Mouse (Mus musculus): Measurements from ENCODE around the gene Lrba. TPM values are rescaled to one million over a fixed set of nuclear protein-coding genes. Genes with fewer than 3 reads are reported as not detected.
A peak's percentile ranks its signal among the peaks of the same experiment; 100 is the strongest.

Gene Lrba
- polyA plus RNA-seq, 1 experiment from 2014 or later, result 6.0 TPM

DNA sequence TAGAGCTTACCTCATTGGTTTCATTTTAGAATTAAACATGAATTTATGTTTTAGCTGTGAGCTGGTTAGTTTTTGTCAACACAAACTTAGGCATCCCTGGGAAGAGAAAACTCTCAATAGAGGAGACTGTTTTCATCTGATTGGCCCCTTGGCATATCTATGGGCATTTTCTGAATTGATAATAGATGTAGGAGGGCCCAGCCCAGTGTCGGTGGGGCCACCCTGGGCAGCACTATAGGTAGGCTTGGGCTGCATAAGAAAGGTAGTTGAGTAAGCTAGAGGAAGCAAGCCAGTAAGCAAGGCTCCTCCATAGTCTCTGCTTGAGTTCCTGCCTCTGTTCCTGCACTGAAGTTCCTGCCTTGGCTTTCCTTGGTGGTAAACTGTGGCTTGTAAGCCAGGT is 26.7 kb downstream of the Lrba start:
- no peaks in the 10 kb centered on the region for H3K27me3 ChIP-seq (ENCODE audit: insufficient read depth, low read length)
- H3K36me3 ChIP-seq (ENCODE audit: insufficient read depth, low read length), result no peaks in the 10 kb centered on the region
- ATAC-seq (ENCODE audit: low FRiP score, low TSS enrichment), result no peak
- no peak overlapping the region for H3K9ac ChIP-seq (replicated peaks; ENCODE audit: low read length)
- H3K4me1 ChIP-seq (ENCODE audit: insufficient read depth, low read length), result no peaks in the 10 kb centered on the region
- H3K4me3 ChIP-seq (ENCODE audit: low read length), result no peak overlapping the region
- no peak overlapping the region for H3K4me2 ChIP-seq (replicated peaks; ENCODE audit: low read depth, low read length)
- no peak overlapping the region for H3K27ac ChIP-seq (ENCODE audit: low read length)
- WGBS, result 92% methylated on average over 1 of the region's 1 CpGs
- H3K9me3 ChIP-seq (ENCODE audit: low read length), result no peaks in the 10 kb centered on the region

DNA sequence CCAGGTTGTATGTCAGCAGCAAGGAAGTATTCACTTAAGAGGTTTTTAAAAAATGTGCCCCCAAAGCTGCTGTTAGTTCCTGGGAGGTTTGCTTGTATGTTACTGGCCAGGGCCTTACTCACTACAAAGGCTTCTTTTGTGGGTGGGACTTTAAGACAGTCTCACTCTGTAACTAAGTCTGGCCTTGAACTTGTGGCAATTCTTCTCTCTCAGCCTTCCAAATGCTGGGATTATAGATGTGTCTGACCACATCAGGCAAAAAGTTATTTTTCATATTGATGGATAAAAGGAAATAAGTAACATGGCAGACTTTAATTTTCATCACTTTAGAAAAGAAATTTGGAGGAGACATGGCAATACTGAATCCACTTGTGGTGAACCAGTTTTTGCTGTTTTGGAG is 28.1 kb downstream of the Lrba start:
- Histone ChIP-seq H3K27me3 (ENCODE audit: insufficient read depth, low read length) (no peaks in the 10 kb centered on the region), H3K4me2 (replicated peaks; ENCODE audit: low read depth, low read length) (no peak overlapping the region), H3K4me3 (ENCODE audit: low read length) (no peak overlapping the region), H3K9me3 (ENCODE audit: low read length) (no peaks in the 10 kb centered on the region), H3K36me3 (ENCODE audit: insufficient read depth, low read length) (no peaks in the 10 kb centered on the region), H3K27ac (ENCODE audit: low read length) (no peak overlapping the region), H3K9ac (replicated peaks; ENCODE audit: low read length) (no peak overlapping the region), H3K4me1 (ENCODE audit: insufficient read depth, low read length) (no peaks in the 10 kb centered on the region)
- no peak for ATAC-seq (ENCODE audit: low FRiP score, low TSS enrichment)

- Histone ChIP-seq H3K9ac (replicated peaks; ENCODE audit: low read length) (no peak overlapping the region), H3K36me3 (ENCODE audit: insufficient read depth, low read length) (no peaks in the 10 kb centered on the region), H3K4me2 (replicated peaks; ENCODE audit: low read depth, low read length) (no peak overlapping the region), H3K4me3 (ENCODE audit: low read length) (no peak overlapping the region), H3K9me3 (ENCODE audit: low read length) (no peaks in the 10 kb centered on the region), H3K4me1 (ENCODE audit: insufficient read depth, low read length) (no peaks in the 10 kb centered on the region), H3K27me3 (ENCODE audit: insufficient read depth, low read length) (no peaks in the 10 kb centered on the region), H3K27ac (ENCODE audit: low read length) (no peak overlapping the region)
- no peak for ATAC-seq (ENCODE audit: low FRiP score, low TSS enrichment)
- 76% methylated on average over 3 of the region's 3 CpGs for WGBS
These were observed 28.6 kb downstream of the Lrba start for GRCm38 (mm10) chr3:86253071-86253470.

DNA sequence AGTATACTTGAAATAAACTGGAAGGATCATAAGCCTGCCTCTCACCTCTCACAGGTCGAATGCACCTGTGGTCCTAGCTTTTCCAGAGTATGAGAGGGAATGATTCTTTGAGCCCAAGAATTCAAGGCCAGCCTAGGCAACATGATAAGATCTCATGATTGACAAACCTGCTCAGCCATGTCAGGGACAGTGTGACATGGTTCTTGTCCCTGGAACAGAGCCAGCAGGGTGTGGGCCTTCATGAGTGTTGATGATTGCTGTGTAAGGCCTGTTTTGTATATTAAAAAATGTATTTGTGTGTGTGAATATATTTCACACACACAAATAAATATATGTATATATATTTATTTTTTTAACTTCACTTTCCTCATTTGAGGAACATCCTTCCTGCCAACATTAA is 29.3 kb downstream of the Lrba start:
- Histone ChIP-seq H3K4me1 (ENCODE audit: insufficient read depth, low read length) (no peaks in the 10 kb centered on the region), H3K9me3 (ENCODE audit: low read length) (no peaks in the 10 kb centered on the region), H3K36me3 (ENCODE audit: insufficient read depth, low read length) (no peaks in the 10 kb centered on the region), H3K27ac (ENCODE audit: low read length) (no peak overlapping the region), H3K4me2 (replicated peaks; ENCODE audit: low read depth, low read length) (no peak overlapping the region), H3K27me3 (ENCODE audit: insufficient read depth, low read length) (no peaks in the 10 kb centered on the region), H3K9ac (replicated peaks; ENCODE audit: low read length) (no peak overlapping the region), H3K4me3 (ENCODE audit: low read length) (no peak overlapping the region)
- WGBS, result 54% methylated on average over 1 of the region's 1 CpGs
- no peak for ATAC-seq (ENCODE audit: low FRiP score, low TSS enrichment)

GRCm38 (mm10) chr3:86268074-86268702 is 43.7 kb downstream of the Lrba start:
- no peak overlapping the region for H3K27ac ChIP-seq (ENCODE audit: low read length)
- no peak overlapping the region for H3K4me3 ChIP-seq (ENCODE audit: low read length)
- no peaks in the 10 kb centered on the region for H3K9me3 ChIP-seq (ENCODE audit: low read length)
- no peaks in the 10 kb centered on the region for H3K36me3 ChIP-seq (ENCODE audit: insufficient read depth, low read length)
- no peaks in the 10 kb centered on the region for H3K27me3 ChIP-seq (ENCODE audit: insufficient read depth, low read length)
- H3K4me2 ChIP-seq (replicated peaks; ENCODE audit: low read depth, low read length), result no peak overlapping the region
- 13% methylated on average over 1 of the region's 1 CpGs for WGBS
- H3K4me1 ChIP-seq (ENCODE audit: insufficient read depth, low read length), result no peaks in the 10 kb centered on the region
- ATAC-seq (ENCODE audit: low FRiP score, low TSS enrichment), result peak; percentile 51; the same call in 1 of the 2 replicates
- H3K9ac ChIP-seq (replicated peaks; ENCODE audit: low read length), result no peak overlapping the region

- H3K27me3 ChIP-seq (ENCODE audit: insufficient read depth, low read length), result no peaks in the 10 kb centered on the region
- H3K4me3 ChIP-seq (ENCODE audit: low read length), result no peak overlapping the region
- H3K27ac ChIP-seq (ENCODE audit: low read length), result no peak overlapping the region
- 0 out of 2 replicates have a peak, but pooled peaks cover 2% of the 10 kb centered on the region for H3K9me3 ChIP-seq (ENCODE audit: low read length)
- H3K4me2 ChIP-seq (replicated peaks; ENCODE audit: low read depth, low read length), result no peak overlapping the region
- no peaks in the 10 kb centered on the region for H3K4me1 ChIP-seq (ENCODE audit: insufficient read depth, low read length)
- H3K36me3 ChIP-seq (ENCODE audit: insufficient read depth, low read length), result no peaks in the 10 kb centered on the region
- WGBS, result 89% methylated on average over 1 of the region's 1 CpGs
- no peak overlapping the region for H3K9ac ChIP-seq (replicated peaks; ENCODE audit: low read length)
- ATAC-seq (ENCODE audit: low FRiP score, low TSS enrichment), result no peak
These were observed 51.2 kb downstream of the Lrba start for GRCm38 (mm10) chr3:86275651-86276050.

- 47% methylated on average over 8 of the region's 8 CpGs for WGBS
- Histone ChIP-seq H3K4me1 (ENCODE audit: insufficient read depth, low read length) (no peaks in the 10 kb centered on the region), H3K36me3 (ENCODE audit: insufficient read depth, low read length) (no peaks in the 10 kb centered on the region)
These were observed 66.8 kb downstream of the Lrba start for GRCm38 (mm10) chr3:86291326-86291725.

GRCm38 (mm10) chr3:86294866-86295265 is 70.4 kb downstream of the Lrba start:
- H3K9me3 ChIP-seq (ENCODE audit: low read length), result no peaks in the 10 kb centered on the region
- no peaks in the 10 kb centered on the region for H3K4me1 ChIP-seq (ENCODE audit: insufficient read depth, low read length)
- H3K36me3 ChIP-seq (ENCODE audit: insufficient read depth, low read length), result no peaks in the 10 kb centered on the region
- no peak overlapping the region for H3K27ac ChIP-seq (ENCODE audit: low read length)
- WGBS, result 72% methylated on average over 1 of the region's 1 CpGs
- H3K27me3 ChIP-seq (ENCODE audit: insufficient read depth, low read length), result no peaks in the 10 kb centered on the region
- no peak for ATAC-seq (ENCODE audit: low FRiP score, low TSS enrichment)
- H3K4me3 ChIP-seq (ENCODE audit: low read length), result no peak overlapping the region
- H3K4me2 ChIP-seq (replicated peaks; ENCODE audit: low read depth, low read length), result no peak overlapping the region
- no peak overlapping the region for H3K9ac ChIP-seq (replicated peaks; ENCODE audit: low read length)

More at GRCm38 (mm10) chr3:86291326-86291725, 66.8 kb downstream of the Lrba start:
- no peaks in the 10 kb centered on the region for H3K27me3 ChIP-seq (ENCODE audit: insufficient read depth, low read length)
- H3K9ac ChIP-seq (replicated peaks; ENCODE audit: low read length), result no peak overlapping the region
- no peaks in the 10 kb centered on the region for H3K9me3 ChIP-seq (ENCODE audit: low read length)
- H3K27ac ChIP-seq (ENCODE audit: low read length), result no peak overlapping the region
- H3K4me2 ChIP-seq (replicated peaks; ENCODE audit: low read depth, low read length), result no peak overlapping the region
- no peak for ATAC-seq (ENCODE audit: low FRiP score, low TSS enrichment)
- H3K4me3 ChIP-seq (ENCODE audit: low read length), result no peak overlapping the region

DNA sequence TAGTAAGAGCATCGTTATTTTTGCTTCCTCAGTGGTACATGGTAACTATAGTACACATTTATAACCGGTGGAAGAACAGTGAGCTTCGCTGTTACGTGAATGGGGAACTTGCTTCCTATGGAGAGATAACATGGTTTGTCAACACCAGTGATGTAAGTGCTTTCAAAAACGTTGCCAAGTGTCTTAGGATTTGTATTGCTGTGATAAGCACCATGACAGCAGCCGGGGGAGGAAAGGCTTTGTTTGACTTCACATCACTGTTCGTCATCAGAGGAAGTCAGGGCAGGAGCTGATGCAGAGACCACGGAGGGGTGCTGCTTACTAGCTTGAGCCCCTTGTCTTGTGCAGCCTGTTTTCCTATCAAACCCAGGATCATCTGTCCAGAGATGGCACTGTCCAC is 71.7 kb downstream of the Lrba start:
- Histone ChIP-seq H3K9ac (replicated peaks; ENCODE audit: low read length) (no peak overlapping the region), H3K4me3 (ENCODE audit: low read length) (no peak overlapping the region), H3K4me2 (replicated peaks; ENCODE audit: low read depth, low read length) (no peak overlapping the region), H3K27ac (ENCODE audit: low read length) (no peak overlapping the region), H3K36me3 (ENCODE audit: insufficient read depth, low read length) (no peaks in the 10 kb centered on the region), H3K9me3 (ENCODE audit: low read length) (no peaks in the 10 kb centered on the region), H3K27me3 (ENCODE audit: insufficient read depth, low read length) (no peaks in the 10 kb centered on the region), H3K4me1 (ENCODE audit: insufficient read depth, low read length) (no peaks in the 10 kb centered on the region)
- ATAC-seq (ENCODE audit: low FRiP score, low TSS enrichment), result no peak
- WGBS, result 70% methylated on average over 8 of the region's 8 CpGs

GRCm38 (mm10) chr3:86308833-86309232 is 84.4 kb downstream of the Lrba start:
- Histone ChIP-seq H3K27ac (ENCODE audit: low read length) (no peak overlapping the region), H3K9me3 (ENCODE audit: low read length) (no peaks in the 10 kb centered on the region), H3K4me2 (replicated peaks; ENCODE audit: low read depth, low read length) (no peak overlapping the region), H3K36me3 (ENCODE audit: insufficient read depth, low read length) (0 out of 2 replicates have a peak, but pooled peaks cover 4% of the 10 kb centered on the region), H3K4me3 (ENCODE audit: low read length) (no peak overlapping the region), H3K27me3 (ENCODE audit: insufficient read depth, low read length) (no peaks in the 10 kb centered on the region), H3K9ac (replicated peaks; ENCODE audit: low read length) (no peak overlapping the region), H3K4me1 (ENCODE audit: insufficient read depth, low read length) (no peaks in the 10 kb centered on the region)
- ATAC-seq (ENCODE audit: low FRiP score, low TSS enrichment), result no peak
- 42% methylated on average over 2 of the region's 2 CpGs for WGBS
